Mouse (Mus musculus) neural tube, embryonic 12.5 days (tissue): ENCODE measurements around the gene Cav1. TPM values are rescaled to one million over a fixed set of nuclear protein-coding genes. Genes with fewer than 3 reads are reported as not detected.

Source experiments
- ATAC-seq: fragments of 200-750 bp; cut with Nextera tagmentation; 2 replicates; pipeline ENCODE4 v1.8.0; 2017; ENCODE audit warnings: low read depth, mild to moderate bottlenecking, moderate TSS enrichment, moderate library complexity; ENCODE audit not compliant: low FRiP score
- H3K27ac ChIP-seq: fragments of 300-500 bp; sonication (generic); 2 replicates; pipeline ENCODE4 v1.5.1; 2016
- H3K27me3 ChIP-seq: fragments of 300-500 bp; sonication (generic); replicated peaks from 2 replicates; pipeline ENCODE4 v1.6.1; 2016; ENCODE audit warnings: mild to moderate bottlenecking
- H3K36me3 ChIP-seq: fragments of 300-500 bp; sonication (generic); 2 replicates; pipeline ENCODE4 v1.6.1; 2016; ENCODE audit warnings: mild to moderate bottlenecking
- H3K4me1 ChIP-seq: fragments of 300-500 bp; sonication (generic); 2 replicates; pipeline ENCODE4 v1.6.1; 2016
- H3K4me2 ChIP-seq: fragments of 300-500 bp; sonication (generic); replicated peaks from 2 replicates; pipeline ENCODE4 v1.6.1; 2016; ENCODE audit warnings: mild to moderate bottlenecking
- H3K4me3 ChIP-seq: fragments of 300-500 bp; sonication (generic); 2 replicates; pipeline ENCODE4 v1.5.1; 2016
- H3K9ac ChIP-seq: fragments of 300-500 bp; sonication (generic); 2 replicates; pipeline ENCODE4 v1.6.1; 2016; ENCODE audit warnings: mild to moderate bottlenecking
- H3K9me3 ChIP-seq: fragments of 300-500 bp; sonication (generic); 2 replicates; pipeline ENCODE4 v1.6.1; 2016; ENCODE audit warnings: mild to moderate bottlenecking
- WGBS: fragments of 180-500 bp; shearing (Covaris S2); methylation state at CpG from one replicate; pipeline ENCODE4 v1.1.7; 2016; 5-methylcytosine and 5-hydroxymethylcytosine counted together
- polyA plus RNA-seq: library from polyadenylated mRNA; unstranded; fragments of >200 nt; fragmentation: Nextera tagmentation; extraction: Ambion mirVana; gene quantifications from 2 replicates; pipeline ENCODE4 v1.2.1, GENCODE M21; 2016

Gene Cav1
- polyA plus RNA-seq, 1 experiment from 2014 or later, result 25.9 TPM

GRCm38 (mm10) chr6:17385531-17385930, 79.4 kb downstream of the Cav1 start:
- no peak overlapping the region for H3K4me3 ChIP-seq
- H3K27me3 ChIP-seq, result no peaks in the 10 kb centered on the region
- ATAC-seq, result no peak
- no peaks in the 10 kb centered on the region for H3K9me3 ChIP-seq
- H3K36me3 ChIP-seq, result no peaks in the 10 kb centered on the region
- H3K4me2 ChIP-seq, result no peak overlapping the region
- no peak overlapping the region for H3K9ac ChIP-seq
- no peaks in the 10 kb centered on the region for H3K4me1 ChIP-seq
- WGBS, result 90% methylated on average over 5 of the region's 5 CpGs
- H3K27ac ChIP-seq, result no peak overlapping the region

DNA sequence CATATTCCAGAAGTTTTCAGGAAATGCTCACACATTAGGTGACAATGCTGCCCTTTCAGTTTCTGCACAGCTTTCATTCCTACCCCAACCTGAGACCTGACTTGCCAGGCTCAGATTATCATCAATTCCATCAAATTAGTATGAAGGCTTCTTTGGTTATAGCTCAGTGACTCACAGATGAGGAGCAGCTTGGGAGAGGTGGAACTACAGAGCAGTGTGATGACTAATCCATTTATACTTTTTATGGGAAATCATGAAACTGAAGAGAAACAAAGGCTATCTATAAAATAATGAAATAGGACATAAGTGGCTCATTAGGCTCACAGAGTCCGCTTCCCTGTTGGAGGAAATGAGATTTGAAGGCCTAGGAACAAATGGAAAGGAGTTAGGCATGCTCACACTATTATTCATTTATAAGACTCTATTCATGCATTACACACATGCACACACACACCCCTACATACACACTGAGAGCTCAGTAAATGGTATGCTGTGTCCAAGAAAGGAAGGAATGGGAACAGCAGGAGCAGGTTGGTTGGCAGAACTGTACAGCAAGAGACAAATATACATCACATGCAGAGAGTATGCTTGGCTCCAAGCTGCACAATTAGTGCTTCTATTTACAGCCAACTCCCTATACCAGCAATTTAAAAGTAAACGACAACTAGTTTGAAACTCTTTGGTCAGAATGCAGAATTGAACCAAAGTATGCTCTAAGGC, 82.0 kb downstream of the Cav1 start:
- H3K9me3 ChIP-seq, result no peaks in the 10 kb centered on the region
- no peak overlapping the region for H3K4me3 ChIP-seq
- 85% methylated on average over 2 of the region's 2 CpGs for WGBS
- no peak overlapping the region for H3K9ac ChIP-seq
- H3K27ac ChIP-seq, result no peak overlapping the region
- H3K4me2 ChIP-seq, result no peak overlapping the region
- H3K4me1 ChIP-seq, result no peaks in the 10 kb centered on the region
- no peaks in the 10 kb centered on the region for H3K27me3 ChIP-seq
- no peaks in the 10 kb centered on the region for H3K36me3 ChIP-seq
- no peak for ATAC-seq

Other genes starting within 250 kb of the Cav1 start
- 64.5 and 67.2 TPM in 2 replicates for gene Tes, start 241.2 kb upstream of the Cav1 start, polyA plus RNA-seq
- gene Cav2, start 25.1 kb upstream of the Cav1 start, polyA plus RNA-seq, result 7.7 and 10.2 TPM in 2 replicates
- gene Met, start 157.5 kb downstream of the Cav1 start, polyA plus RNA-seq, result 4.6 and 5.3 TPM in 2 replicates